Mouse (Mus musculus) cerebellum, adult 2 months (tissue): ENCODE results near the gene Tbc1d8.

Source experiments
- CTCF ChIP-seq: fragments of 200-500 bp; IDR thresholded peaks from 2 replicates; pipeline ENCODE4 v1.5.1; 2011; ENCODE audit warnings: low read depth, mild to moderate bottlenecking, control low read depth, low read length, moderate library complexity, borderline replicate concordance; ENCODE audit not compliant: insufficient read depth
- POLR2A ChIP-seq: fragments of 200-500 bp; IDR thresholded peaks from 2 replicates; pipeline ENCODE4 v1.6.1; 2011; ENCODE audit warnings: low read length, control low read depth, borderline replicate concordance; ENCODE audit not compliant: insufficient read depth

GRCm38 (mm10) chr1:39454108-39454782, 24.3 kb downstream of the Tbc1d8 start:
- no peak for TF ChIP-seq CTCF
- no peak for TF ChIP-seq POLR2A
